Mouse (Mus musculus) heart, postnatal 0 days (tissue): ENCODE results near the gene Rcor2. TPM values are rescaled to one million over a fixed set of nuclear protein-coding genes. Genes with fewer than 3 reads are reported as not detected.

Experiments used
- ATAC-seq: fragments of 200-750 bp; cut with Nextera tagmentation; 2 replicates; pipeline ENCODE4 v1.8.0; 2017; ENCODE audit warnings: low read depth, moderate number of reproducible peaks, moderate library complexity; ENCODE audit not compliant: insufficient read depth
- DNase-seq: peaks from one replicate; pipeline ENCODE4 v3.0.0-alpha.2; 2016; ENCODE audit warnings: low spot score
- H3K27ac ChIP-seq: fragments of 300-500 bp; sonication (generic); 2 replicates; pipeline ENCODE4 v1.5.1; 2014; ENCODE audit warnings: low read depth, mild to moderate bottlenecking
- H3K27me3 ChIP-seq: fragments of 300-500 bp; sonication (generic); 2 replicates; pipeline ENCODE4 v1.6.1; 2014; ENCODE audit warnings: low read length, mixed read lengths; ENCODE audit not compliant: control insufficient read depth, insufficient read depth
- H3K36me3 ChIP-seq: fragments of 300-500 bp; sonication (generic); replicated peaks from 2 replicates; pipeline ENCODE4 v1.6.1; 2014; ENCODE audit warnings: low read length, mixed read lengths; ENCODE audit not compliant: control insufficient read depth, insufficient read depth
- H3K4me1 ChIP-seq: fragments of 300-500 bp; sonication (generic); 2 replicates; pipeline ENCODE4 v1.6.1; 2014; ENCODE audit warnings: antibody characterized with exemption; ENCODE audit not compliant: control insufficient read depth, insufficient read depth
- H3K4me2 ChIP-seq: fragments of 300-500 bp; sonication (generic); 2 replicates; pipeline ENCODE4 v1.6.1; 2014; ENCODE audit warnings: low read depth, mild to moderate bottlenecking, low read length, moderate library complexity
- H3K4me3 ChIP-seq: fragments of 300-500 bp; sonication (generic); 2 replicates; pipeline ENCODE4 v1.5.1; 2014; ENCODE audit warnings: low read depth, low read length
- H3K9ac ChIP-seq: fragments of 300-500 bp; sonication (generic); replicated peaks from 2 replicates; pipeline ENCODE4 v1.6.1; 2014; ENCODE audit warnings: low read depth, low read length, mixed read lengths
- H3K9me3 ChIP-seq: fragments of 300-500 bp; sonication (generic); replicated peaks from 2 replicates; pipeline ENCODE4 v1.6.1; 2016; ENCODE audit warnings: low read length; ENCODE audit not compliant: control insufficient read depth
- CTCF ChIP-seq: IDR thresholded peaks from 2 replicates; pipeline ENCODE4 v1.5.1; 2016; ENCODE audit warnings: antibody characterized with exemption, control low read depth, low read depth
- EP300 ChIP-seq: IDR thresholded peaks from 2 replicates; pipeline ENCODE4 v1.6.1; 2016; ENCODE audit warnings: antibody characterized with exemption, low read depth
- WGBS: fragments of 180-500 bp; shearing (Covaris S2); extraction: QIAGEN DNeasy Blood & Tissue Kit; methylation state at CpG from one replicate; pipeline ENCODE4 v1.1.7; 2014; 5-methylcytosine and 5-hydroxymethylcytosine counted together
- polyA plus RNA-seq: library from polyadenylated mRNA; unstranded; fragments of >200 nt; fragmentation: Nextera tagmentation; extraction: Ambion mirVana; gene quantifications from 2 replicates; pipeline ENCODE4 v1.2.1, GENCODE M21; 2015
- total RNA-seq: library from RNA; depleted of rRNA; stranded (reverse); fragments of >200 nt; gene quantifications from 2 replicates; pipeline ENCODE4 v1.2.3, GENCODE M21; 2014; ENCODE audit warnings: low replicate concordance

Gene Rcor2
- total and polyA plus RNA-seq, 2 experiments from 2014 or later = 9.7 to 40.0 TPM

DNA sequence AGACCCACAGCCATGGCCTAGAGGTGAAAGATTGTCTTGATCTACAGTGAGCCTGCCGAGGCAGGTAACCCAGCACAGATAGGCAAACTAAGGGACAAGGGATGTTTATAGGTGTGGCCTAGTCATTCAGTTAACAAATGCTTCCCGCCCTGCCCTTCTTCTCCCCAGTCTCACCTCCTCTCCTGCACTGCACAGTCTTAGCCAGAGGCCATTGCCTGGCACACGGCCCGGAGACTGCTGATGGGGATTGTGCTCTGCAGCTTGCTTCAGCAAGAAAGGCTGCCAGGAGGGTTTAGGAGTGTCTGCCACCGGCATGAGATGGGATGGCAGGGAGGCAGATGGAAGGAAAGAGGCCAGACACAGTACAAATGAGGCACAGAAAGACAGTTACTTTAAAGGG lies 9.2 kb upstream of the Rcor2 start:
- H3K27me3 ChIP-seq = no peaks in the 10 kb centered on the region
- H3K9me3 ChIP-seq = no peaks in the 10 kb centered on the region
- no peak for TF ChIP-seq CTCF
- TF ChIP-seq EP300 = no peak
- ATAC-seq (no peak; the same call in 1 of the 2 replicates), DNase-seq (no peak)
- no peaks in the 10 kb centered on the region for H3K4me1 ChIP-seq
- 54% methylated on average over 5 of the region's 5 CpGs for WGBS
- no peak overlapping the region for H3K27ac ChIP-seq
- H3K4me3 ChIP-seq = no peak overlapping the region
- no peak overlapping the region for H3K9ac ChIP-seq
- H3K36me3 ChIP-seq = no peaks in the 10 kb centered on the region
- H3K4me2 ChIP-seq = no peak overlapping the region

- Histone ChIP-seq H3K9me3 (no peaks in the 10 kb centered on the region), H3K4me2 (no peak overlapping the region), H3K36me3 (no peaks in the 10 kb centered on the region), H3K4me1 (peaks cover 15% of the 10 kb centered on the region), H3K27me3 (no peaks in the 10 kb centered on the region), H3K9ac (no peak overlapping the region), H3K27ac (no peak overlapping the region), H3K4me3 (no peak overlapping the region)
- no peak for DNase-seq
- ATAC-seq = no peak
- no peak for TF ChIP-seq CTCF
- TF ChIP-seq EP300 = no peak
- WGBS = 80% methylated on average over 1 of the region's 1 CpGs
These were observed 5.6 kb upstream of the Rcor2 start for GRCm38 (mm10) chr19:7261476-7261875.

- no peak overlapping the region for H3K4me3 ChIP-seq
- TF ChIP-seq CTCF (no peak), EP300 (no peak)
- peaks cover 20% of the 10 kb centered on the region for H3K4me1 ChIP-seq
- no peak overlapping the region for H3K9ac ChIP-seq
- WGBS = 89% methylated on average over 3 of the region's 3 CpGs
- H3K27ac ChIP-seq = no peak overlapping the region
- H3K9me3 ChIP-seq = no peaks in the 10 kb centered on the region
- no peaks in the 10 kb centered on the region for H3K36me3 ChIP-seq
- DNase-seq (no peak), ATAC-seq (no peak)
- no peak overlapping the region for H3K4me2 ChIP-seq
- no peaks in the 10 kb centered on the region for H3K27me3 ChIP-seq
These were observed 5.2 kb upstream of the Rcor2 start for GRCm38 (mm10) chr19:7261964-7262363.

- H3K27ac ChIP-seq = no peak overlapping the region
- H3K4me1 ChIP-seq = peaks cover 25% of the 10 kb centered on the region
- 96% methylated on average over 1 of the region's 1 CpGs for WGBS
- H3K9ac ChIP-seq = no peak overlapping the region
- no peaks in the 10 kb centered on the region for H3K9me3 ChIP-seq
- H3K36me3 ChIP-seq = no peaks in the 10 kb centered on the region
- ATAC-seq (no peak), DNase-seq (no peak)
- no peaks in the 10 kb centered on the region for H3K27me3 ChIP-seq
- no peak for TF ChIP-seq EP300
- no peak for TF ChIP-seq CTCF
- H3K4me2 ChIP-seq = no peak overlapping the region
- no peak overlapping the region for H3K4me3 ChIP-seq
These were observed 4.5 kb upstream of the Rcor2 start for GRCm38 (mm10) chr19:7262592-7262991.

- H3K36me3 ChIP-seq = no peaks in the 10 kb centered on the region
- WGBS = 10% methylated on average over 9 of the region's 9 CpGs
- H3K9me3 ChIP-seq = no peaks in the 10 kb centered on the region
- H3K27me3 ChIP-seq = no peaks in the 10 kb centered on the region
- peak overlapping the region; percentile 93 for H3K27ac ChIP-seq
- peaks cover 33% of the 10 kb centered on the region for H3K4me1 ChIP-seq
- H3K4me2 ChIP-seq = peak overlapping the region; percentile 5; the same call in 1 of the 2 replicates
- no peak for ATAC-seq
- TF ChIP-seq EP300 (no peak), CTCF (peak; percentile 84)
- H3K9ac ChIP-seq = no peak overlapping the region
- peak; percentile 70 for DNase-seq
- H3K4me3 ChIP-seq = no peak overlapping the region
These were observed 2.9 kb upstream of the Rcor2 start for GRCm38 (mm10) chr19:7264088-7264765.
